Mouse (Mus musculus) MEL (cell line): ENCODE results near the gene Usp33.
A peak's percentile ranks its signal among the peaks of the same experiment; 100 is the strongest.

Experiments
- CTCF ChIP-seq, 3 experiments: IDR thresholded peaks in 2 of 3; conservative IDR thresholded peaks in 1 of 3; 2 replicates each; pipeline ENCODE4 v1.5.1; 2011 to 2012; ENCODE audit warnings: low read length in 3 of 3, low read depth in 2 of 3, mild to moderate bottlenecking in 2 of 3, improper control_type of control experiment in 1 of 3, inconsistent platforms in 1 of 3, mixed read lengths in 1 of 3, moderate library complexity in 1 of 3; ENCODE audit not compliant: control insufficient read depth in 1 of 3, insufficient read depth in 1 of 3, poor library complexity in 1 of 3, severe bottlenecking in 1 of 3
- ELF1 ChIP-seq: IDR thresholded peaks from 2 replicates; pipeline ENCODE4 v1.6.1; 2014; ENCODE audit warnings: low read depth, mild to moderate bottlenecking, inconsistent platforms, low read length, improper control_type of control experiment, moderate library complexity
- EP300 ChIP-seq, 2 experiments: IDR thresholded peaks; 2 replicates each; pipeline ENCODE4 v1.6.1; 2011; ENCODE audit warnings: improper control_type of control experiment in 2 of 2, low read length in 2 of 2, low read depth in 1 of 2, mild to moderate bottlenecking in 1 of 2
- GATA1 ChIP-seq: IDR thresholded peaks from 2 replicates; pipeline ENCODE4 v1.6.1; 2011; ENCODE audit warnings: low read depth, low read length, improper control_type of control experiment
- JUND ChIP-seq: IDR thresholded peaks from 2 replicates; pipeline ENCODE4 v1.6.1; 2011; ENCODE audit warnings: low read depth, mild to moderate bottlenecking, improper control_type of control experiment, low read length
- MAFK ChIP-seq: IDR thresholded peaks from 2 replicates; pipeline ENCODE4 v1.6.1; 2011; ENCODE audit warnings: low read depth, mild to moderate bottlenecking, low read length, improper control_type of control experiment, borderline replicate concordance
- POLR2A ChIP-seq, 2 experiments: IDR thresholded peaks; 2 replicates each; pipeline ENCODE4 v1.6.1; 2011 to 2012; ENCODE audit warnings: low read length in 2 of 2, mild to moderate bottlenecking in 2 of 2, control low read depth in 1 of 2, improper control_type of control experiment in 1 of 2, low read depth in 1 of 2, moderate library complexity in 1 of 2; ENCODE audit not compliant: control insufficient read depth in 1 of 2, insufficient read depth in 1 of 2, poor library complexity in 1 of 2
- POLR2AphosphoS2 ChIP-seq: IDR thresholded peaks from 2 replicates; pipeline ENCODE4 v1.6.1; 2011; ENCODE audit warnings: low read length, improper control_type of control experiment
- ZNF384 ChIP-seq: IDR thresholded peaks from 2 replicates; pipeline ENCODE4 v1.6.1; 2012; ENCODE audit warnings: low read depth, mild to moderate bottlenecking, inconsistent platforms, low read length, improper control_type of control experiment

DNA sequence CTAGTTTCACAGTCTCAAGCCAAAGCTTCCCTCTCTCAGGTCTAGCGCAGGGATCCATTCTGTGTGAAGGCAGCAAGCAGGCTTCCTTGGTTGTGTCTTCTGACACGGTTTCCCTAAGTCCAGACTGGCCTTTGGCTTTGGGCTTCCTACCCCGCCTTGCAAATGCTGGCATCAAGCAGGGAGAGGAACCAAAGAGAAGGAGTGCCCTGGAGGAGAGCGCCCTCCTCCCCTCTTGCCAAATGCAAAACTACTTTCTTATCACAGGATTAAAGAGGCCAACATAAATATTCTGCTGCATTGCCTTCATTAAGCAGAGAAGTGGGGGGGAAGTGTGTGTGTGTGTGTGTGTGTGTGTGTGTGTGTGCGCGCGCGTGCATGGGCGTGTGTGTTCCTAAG lies 37.0 kb upstream of the Usp33 start:
- TF ChIP-seq EP300 (IDR thresholded peaks at IDR 0.05; ENCODE audit: low read depth in 1 of 2, low read length in 2 of 2) (peak in 1 of 2 experiments; percentile 6; a peak in 1 of 4 replicates), GATA1 (no peak; the same call in 1 of the 2 replicates), JUND (no peak), ZNF384 (no peak), CTCF (IDR thresholded peaks at IDR 0.05 in 2 of 3, conservative IDR thresholded peaks at IDR 0.05 in 1 of 3; ENCODE audit: control insufficient read depth in 1 of 3, insufficient read depth in 1 of 3, low read depth in 2 of 3, low read length in 3 of 3, poor library complexity in 1 of 3, severe bottlenecking in 1 of 3) (0 out of 6 replicates have a peak, but pooled peaks of 1 of the 3 experiments have one; percentile 4), POLR2A (IDR thresholded peaks at IDR 0.05; ENCODE audit: control insufficient read depth in 1 of 2, insufficient read depth in 1 of 2, low read depth in 1 of 2, low read length in 2 of 2, poor library complexity in 1 of 2) (no peak), MAFK (no peak), POLR2AphosphoS2 (no peak), ELF1 (no peak)
